Comparison of ENCODE assay signal across 15 mouse cellular contexts in genomic region chr2:77542605-77543004, GRCm38 (mm10).
DNase-seq lines count a peak whose midpoint lies in the region; ATAC-seq and TF ChIP-seq lines count a peak whose summit lies in the region.
"Had no signal": no experiment of that assay in that cellular context is flagged by ENCODE, and none has a peak within 500 bp of the region (broad histone marks: within the 10 kb centered on the region; RNA-seq: fewer than 3 reads in every experiment).

No protein-coding gene starts in this region.

- no peaks in the 10 kb centered on the region for H3K27me3 ChIP-seq in heart, postnatal 0 days (ENCODE audit: control insufficient read depth, insufficient read depth, low read length)
- no peaks in the 10 kb centered on the region for H3K27me3 ChIP-seq in stomach, embryonic 14.5 days (ENCODE audit: control insufficient read depth, insufficient read depth, low read length)

- H3K4me2 ChIP-seq in heart, postnatal 0 days (ENCODE audit: low read depth, low read length): no peak overlapping the region
- H3K4me2 ChIP-seq in stomach, embryonic 14.5 days (replicated peaks; ENCODE audit: low read depth, low read length): no peak overlapping the region

- TF ChIP-seq CTCF in heart, postnatal 0 days (IDR thresholded peaks at IDR 0.05; ENCODE audit: low read depth): no peak

- DNase-seq in kidney, adult 11 months: peak; percentile 48
- no peak for DNase-seq in kidney, postnatal 4 days
- DNase-seq in heart, postnatal 0 days (ENCODE audit: low spot score): peak; percentile 75
- peak; percentile 37 for DNase-seq in kidney, postnatal 14 days
- no peak for DNase-seq in left cerebral cortex, adult 11 months (ENCODE audit: low spot score)
- DNase-seq in cerebellum, postnatal 25 days: no peak
- DNase-seq: adrenal gland, postnatal 14 days; cerebellum, adult 2 months; layer of hippocampus, adult 9-11 months; left cerebral cortex, postnatal 4 days; spleen, adult 18-20 months; thymus, postnatal 25 days had no signal

- H3K9ac ChIP-seq in heart, postnatal 0 days (replicated peaks; ENCODE audit: low read depth, low read length): no peak overlapping the region
- no peak overlapping the region for H3K9ac ChIP-seq in stomach, embryonic 14.5 days (replicated peaks; ENCODE audit: low read depth, low read length)

- no peaks in the 10 kb centered on the region for H3K4me1 ChIP-seq in heart, postnatal 0 days (ENCODE audit: control insufficient read depth, insufficient read depth)
- H3K4me1 ChIP-seq in stomach, embryonic 14.5 days (ENCODE audit: control insufficient read depth, insufficient read depth, low read length): no peaks in the 10 kb centered on the region
- H3K4me1 ChIP-seq: hindbrain, embryonic 10.5 days had no signal

- no peaks in the 10 kb centered on the region for H3K9me3 ChIP-seq in heart, postnatal 0 days (replicated peaks; ENCODE audit: control insufficient read depth, low read length)
- no peaks in the 10 kb centered on the region for H3K9me3 ChIP-seq in stomach, embryonic 14.5 days (ENCODE audit: control insufficient read depth, low read depth, low read length)
- H3K9me3 ChIP-seq: hindbrain, embryonic 10.5 days had no signal

- TF ChIP-seq EP300 in heart, postnatal 0 days (IDR thresholded peaks at IDR 0.05; ENCODE audit: low read depth): peak; percentile 27; the same call in 1 of the 2 replicates

- 16% methylated on average over 2 of the region's 2 CpGs for WGBS in heart, postnatal 0 days
- 35% methylated on average over 2 of the region's 2 CpGs for WGBS in stomach, embryonic 14.5 days

- peak; percentile 89 for ATAC-seq in heart, postnatal 0 days (ENCODE audit: insufficient read depth, low read depth)
- peak; percentile 82; the same call in 1 of the 2 replicates for ATAC-seq in stomach, embryonic 14.5 days (ENCODE audit: insufficient number of reproducible peaks, insufficient read depth, low FRiP score, low read depth)
- ATAC-seq: forebrain, embryonic 16.5 days had no signal

- H3K36me3 ChIP-seq in heart, postnatal 0 days (replicated peaks; ENCODE audit: control insufficient read depth, insufficient read depth, low read length): no peaks in the 10 kb centered on the region
- H3K36me3 ChIP-seq in stomach, embryonic 14.5 days (ENCODE audit: control insufficient read depth, insufficient read depth, low read length): no peaks in the 10 kb centered on the region
- H3K36me3 ChIP-seq: hindbrain, embryonic 10.5 days had no signal

- H3K27ac ChIP-seq in heart, postnatal 0 days (ENCODE audit: low read depth): peak overlapping the region; percentile 62
- H3K27ac ChIP-seq in stomach, embryonic 14.5 days (ENCODE audit: low read length): no peak overlapping the region
- H3K27ac ChIP-seq: hindbrain, embryonic 10.5 days had no signal

- H3K4me3 ChIP-seq in heart, postnatal 0 days (ENCODE audit: low read depth, low read length): no peak overlapping the region
- no peak overlapping the region for H3K4me3 ChIP-seq in stomach, embryonic 14.5 days (ENCODE audit: low read depth, low read length)
- H3K4me3 ChIP-seq: hindbrain, embryonic 10.5 days had no signal

Comparison
In these comparisons a context has a peak if more than half of its experiments do, and no peak if none do; other contexts are left out.
1. DNase-seq: peak in kidney, adult 11 months (single experiment), heart, postnatal 0 days (single experiment) and kidney, postnatal 14 days (single experiment); none in kidney, postnatal 4 days (0 of 2), left cerebral cortex, adult 11 months (single experiment) and cerebellum, postnatal 25 days (0 of 2).